Mouse (Mus musculus) CD8-positive naive resting alpha-beta T cell, adult 2 months (primary cell): ENCODE measurements around the gene Gm11444.

ENCODE experiments used
- DNase-seq, 2 experiments: peaks; one replicate each; pipeline ENCODE4 v3.0.0; 2022; ENCODE audit warnings: low read depth in 2 of 2, low spot score in 2 of 2

Gene Gm11444

GRCm38 (mm10) chr11:85818401-85818800 lies 31.7 kb downstream of the Gm11444 start:
- DNase-seq = no peak

GRCm38 (mm10) chr11:85816471-85816870 lies 33.7 kb downstream of the Gm11444 start:
- no peak for DNase-seq

GRCm38 (mm10) chr11:85814678-85815077 lies 35.5 kb downstream of the Gm11444 start:
- no peak for DNase-seq

- no peak for DNase-seq
These were observed 37.7 kb downstream of the Gm11444 start for GRCm38 (mm10) chr11:85812201-85812966.

GRCm38 (mm10) chr11:85811676-85812075 lies 38.5 kb downstream of the Gm11444 start:
- DNase-seq = no peak

- no peak for DNase-seq
These were observed 38.9 kb downstream of the Gm11444 start for GRCm38 (mm10) chr11:85811229-85811628.

GRCm38 (mm10) chr11:85807353-85807752 lies 42.8 kb downstream of the Gm11444 start:
- DNase-seq = no peak

- DNase-seq = no peak
These were observed 44.4 kb downstream of the Gm11444 start for GRCm38 (mm10) chr11:85805779-85806178.

- DNase-seq = no peak
These were observed 46.1 kb downstream of the Gm11444 start for GRCm38 (mm10) chr11:85804048-85804447.

- DNase-seq = no peak
These were observed 49.8 kb downstream of the Gm11444 start for GRCm38 (mm10) chr11:85800380-85800779.

- no peak for DNase-seq
These were observed 50.3 kb downstream of the Gm11444 start for GRCm38 (mm10) chr11:85799856-85800255.

GRCm38 (mm10) chr11:85799456-85799855 lies 50.7 kb downstream of the Gm11444 start:
- DNase-seq = no peak
